Mouse (Mus musculus) olfactory bulb, adult 2 months (tissue): ENCODE measurements around the gene Lrrc10.

Source experiments
- CTCF ChIP-seq: fragments of 200-500 bp; IDR thresholded peaks from 2 replicates; pipeline ENCODE4 v1.5.1; 2012; ENCODE audit warnings: low read depth, mild to moderate bottlenecking, low read length, moderate library complexity; ENCODE audit not compliant: insufficient read depth
- POLR2A ChIP-seq: fragments of 200-500 bp; IDR thresholded peaks from 2 replicates; pipeline ENCODE4 v1.6.1; 2012; ENCODE audit warnings: mild to moderate bottlenecking, low read depth, low read length, moderate library complexity; ENCODE audit not compliant: insufficient read depth

DNA sequence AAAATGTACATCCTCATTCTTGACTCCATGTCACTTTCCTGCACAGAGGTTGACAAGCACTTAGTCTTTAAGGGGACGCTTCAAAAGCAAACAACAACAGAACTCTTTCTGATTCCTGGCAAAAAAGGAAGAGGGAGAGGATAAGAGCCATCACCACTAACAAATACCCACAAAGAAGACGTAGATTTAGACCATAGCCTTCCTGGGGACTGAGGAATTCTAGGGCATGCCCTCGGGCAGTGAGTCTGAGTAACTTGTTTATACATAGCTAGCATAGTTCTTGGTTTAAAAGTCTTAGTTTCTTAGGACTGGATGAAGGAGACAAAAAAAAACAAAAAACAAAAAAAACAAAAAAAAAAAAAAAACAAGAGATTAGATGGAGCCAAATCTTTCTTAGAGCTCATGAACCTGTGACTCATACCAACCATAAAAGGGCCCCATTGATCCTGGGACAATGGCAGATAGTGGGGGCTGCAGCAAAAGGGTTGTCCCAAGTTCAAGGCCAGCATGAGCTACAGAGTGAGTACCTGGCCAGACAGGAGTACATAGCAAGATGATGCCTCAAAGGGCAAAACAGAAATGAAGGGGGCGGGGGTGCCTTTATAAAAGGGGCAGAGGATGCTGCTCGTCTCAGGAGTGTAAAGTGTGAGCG, 49.4 kb upstream of the Lrrc10 start:
- TF ChIP-seq POLR2A (no peak), CTCF (no peak)
